Mouse (Mus musculus) lung, embryonic 14.5 days (tissue): Measurements from ENCODE around the gene Scmh1. TPM values are rescaled to one million over a fixed set of nuclear protein-coding genes. Genes with fewer than 3 reads are reported as not detected.
A peak's percentile ranks its signal among the peaks of the same experiment; 100 is the strongest.

ENCODE experiments used
- ATAC-seq: fragments of 200-750 bp; cut with Nextera tagmentation; 2 replicates; pipeline ENCODE4 v1.8.0; 2017; ENCODE audit warnings: mild to moderate bottlenecking, moderate TSS enrichment, moderate library complexity; ENCODE audit not compliant: insufficient read depth
- DNase-seq: peaks from one replicate; pipeline ENCODE4 v3.0.0-alpha.2; 2015
- H3K27ac ChIP-seq: fragments of 300-500 bp; sonication (generic); 2 replicates; pipeline ENCODE4 v1.5.1; 2014; ENCODE audit warnings: low read depth, mild to moderate bottlenecking, moderate library complexity
- H3K27me3 ChIP-seq: fragments of 300-500 bp; sonication (generic); 2 replicates; pipeline ENCODE4 v1.6.1; 2014; ENCODE audit warnings: low read length, control low read depth; ENCODE audit not compliant: insufficient read depth
- H3K36me3 ChIP-seq: fragments of 300-500 bp; sonication (generic); 2 replicates; pipeline ENCODE4 v1.6.1; 2014; ENCODE audit warnings: control low read depth; ENCODE audit not compliant: insufficient read depth
- H3K4me1 ChIP-seq: fragments of 300-500 bp; sonication (generic); 2 replicates; pipeline ENCODE4 v1.6.1; 2014; ENCODE audit warnings: antibody characterized with exemption, control low read depth; ENCODE audit not compliant: insufficient read depth
- H3K4me2 ChIP-seq: fragments of 300-500 bp; sonication (generic); 2 replicates; pipeline ENCODE4 v1.6.1; 2014; ENCODE audit warnings: mild to moderate bottlenecking
- H3K4me3 ChIP-seq: fragments of 300-500 bp; sonication (generic); 2 replicates; pipeline ENCODE4 v1.5.1; 2014; ENCODE audit warnings: low read depth, low read length
- H3K9ac ChIP-seq: fragments of 300-500 bp; sonication (generic); 2 replicates; pipeline ENCODE4 v1.6.1; 2014
- H3K9me3 ChIP-seq: fragments of 300-500 bp; sonication (generic); 2 replicates; pipeline ENCODE4 v1.6.1; 2016; ENCODE audit warnings: low read depth, low read length, control low read depth
- CTCF ChIP-seq: IDR thresholded peaks from 2 replicates; pipeline ENCODE4 v1.5.1; 2016; ENCODE audit warnings: antibody characterized with exemption, low read depth
- WGBS: fragments of 180-500 bp; shearing (Covaris S2); extraction: QIAGEN DNeasy Blood & Tissue Kit; methylation state at CpG from one replicate; pipeline ENCODE4 v1.1.7; 2014; 5-methylcytosine and 5-hydroxymethylcytosine counted together
- polyA plus RNA-seq: library from polyadenylated mRNA; unstranded; fragments of >200 nt; fragmentation: Nextera tagmentation; extraction: Ambion mirVana; gene quantifications from 2 replicates; pipeline ENCODE4 v1.2.1, GENCODE M21; 2014

Scmh1 gene
- 43.0 and 48.5 TPM in 2 replicates for polyA plus RNA-seq

- no peak for TF ChIP-seq CTCF
Observed at GRCm38 (mm10) chr4:120405144-120405805, at the start of gene Scmh1. Gene Scmh1, plus strand, starts transcription at chr4:120405281.

DNA sequence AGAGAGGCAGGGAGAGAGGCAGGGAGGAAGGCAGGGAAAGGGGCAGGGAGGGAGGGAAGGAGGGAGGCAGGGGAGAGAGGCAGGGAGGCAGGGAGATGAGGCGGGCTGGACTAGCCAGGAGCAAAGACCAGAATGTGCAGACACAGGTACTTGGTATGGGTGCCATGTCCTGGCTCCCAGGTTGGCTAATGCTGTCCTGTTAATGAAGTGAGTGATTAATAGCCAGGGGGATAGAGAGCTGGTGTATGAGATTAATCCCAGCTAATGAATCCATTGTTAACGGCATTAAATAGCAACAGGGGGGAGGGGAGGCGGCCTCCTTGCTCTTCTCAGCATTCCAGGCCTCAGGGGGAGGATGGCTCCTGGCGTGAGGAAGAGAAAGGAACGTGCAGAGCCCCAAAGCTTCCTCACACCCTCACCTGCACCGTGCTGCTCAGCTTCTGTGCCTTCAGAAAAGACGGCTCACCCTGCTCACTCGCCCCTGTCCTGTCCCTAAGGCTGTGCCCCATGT, 45.0 kb upstream of the Scmh1 start:
- no peak overlapping the region for H3K4me3 ChIP-seq
- H3K27ac ChIP-seq, result no peak overlapping the region
- H3K27me3 ChIP-seq, result no peaks in the 10 kb centered on the region; the same call in 1 of the 2 replicates
- no peak for ATAC-seq
- no peaks in the 10 kb centered on the region for H3K9me3 ChIP-seq
- no peaks in the 10 kb centered on the region for H3K36me3 ChIP-seq
- no peak for TF ChIP-seq CTCF
- H3K4me2 ChIP-seq, result no peak overlapping the region
- no peak overlapping the region for H3K9ac ChIP-seq
- 6% methylated on average over 8 of the region's 8 CpGs for WGBS
- no peaks in the 10 kb centered on the region for H3K4me1 ChIP-seq
- no peak for DNase-seq

More at GRCm38 (mm10) chr4:120405144-120405805, at the start of gene Scmh1:
- peak within 1 kb of the TSS; percentile 97 for H3K9ac ChIP-seq
- H3K27ac ChIP-seq, result peak within 1 kb of the TSS; percentile 97
- no peaks in the 10 kb centered on the region for H3K9me3 ChIP-seq
- ATAC-seq (peak; percentile 85), DNase-seq (peak; percentile 90)
- WGBS, result under 1% methylated on average over 72 of the region's 102 CpGs
- no peaks in the 10 kb centered on the region for H3K27me3 ChIP-seq
- H3K4me2 ChIP-seq, result peak within 1 kb of the TSS; percentile 71
- 0 out of 2 replicates have a peak, but pooled peaks cover 9% of the 10 kb centered on the region for H3K4me1 ChIP-seq
- peak within 1 kb of the TSS; percentile 92 for H3K4me3 ChIP-seq
- H3K36me3 ChIP-seq, result no peaks in the 10 kb centered on the region

DNA sequence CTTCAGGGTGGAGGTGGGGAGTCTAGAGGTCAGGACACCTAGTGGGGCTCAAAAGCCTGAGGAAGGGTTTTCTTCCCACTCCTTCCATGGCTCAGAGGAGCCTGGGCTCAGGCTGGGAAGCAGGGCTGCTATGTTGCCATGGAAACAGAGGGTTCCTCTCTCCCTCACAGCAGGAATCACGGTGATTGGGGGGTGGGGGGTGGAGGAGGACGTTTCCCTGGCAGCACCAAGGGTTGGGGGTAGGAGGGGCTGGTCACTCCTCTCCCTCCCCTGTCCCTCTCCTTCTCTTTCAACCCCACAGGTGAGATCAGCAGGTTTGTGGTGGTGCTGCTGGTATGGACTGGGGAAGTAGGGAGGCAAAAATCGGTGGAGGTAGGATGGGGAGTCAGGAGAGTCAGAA, 40.4 kb upstream of the Scmh1 start:
- no peak overlapping the region for H3K4me2 ChIP-seq
- H3K27ac ChIP-seq, result no peak overlapping the region
- H3K9ac ChIP-seq, result no peak overlapping the region
- no peaks in the 10 kb centered on the region; the same call in 1 of the 2 replicates for H3K27me3 ChIP-seq
- no peak for TF ChIP-seq CTCF
- H3K36me3 ChIP-seq, result no peaks in the 10 kb centered on the region
- 0% methylated on average over 3 of the region's 3 CpGs for WGBS
- no peaks in the 10 kb centered on the region for H3K9me3 ChIP-seq
- no peak for ATAC-seq
- H3K4me3 ChIP-seq, result no peak overlapping the region
- no peaks in the 10 kb centered on the region for H3K4me1 ChIP-seq
- no peak for DNase-seq

DNA sequence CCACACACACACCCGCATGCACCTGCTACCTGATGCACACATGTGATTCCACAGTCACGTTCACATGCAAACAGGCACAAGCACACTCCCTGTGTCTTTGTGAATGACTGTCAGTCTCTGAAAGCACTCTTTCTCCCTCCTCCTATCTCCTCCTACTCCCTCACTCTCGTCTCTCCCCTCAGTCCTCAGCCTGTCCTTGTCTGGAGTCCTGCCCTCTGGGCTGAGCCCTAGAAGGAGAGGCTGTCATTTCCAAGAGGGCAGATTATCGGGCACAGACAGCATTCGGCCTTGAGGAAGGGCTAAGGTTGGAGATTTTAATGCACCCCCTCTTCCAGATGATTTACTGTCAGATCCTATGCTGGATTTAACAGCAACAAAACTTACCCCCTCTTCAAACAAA, 39.6 kb upstream of the Scmh1 start:
- Histone ChIP-seq H3K27ac (no peak overlapping the region), H3K4me3 (no peak overlapping the region), H3K9ac (no peak overlapping the region), H3K27me3 (no peaks in the 10 kb centered on the region), H3K4me2 (no peak overlapping the region), H3K4me1 (no peaks in the 10 kb centered on the region), H3K9me3 (no peaks in the 10 kb centered on the region), H3K36me3 (no peaks in the 10 kb centered on the region)
- DNase-seq, result no peak
- 25% methylated on average over 5 of the region's 5 CpGs for WGBS
- ATAC-seq, result no peak
- TF ChIP-seq CTCF, result no peak

- 61% methylated on average over 2 of the region's 2 CpGs for WGBS
- ATAC-seq (no peak), DNase-seq (no peak)
- TF ChIP-seq CTCF, result no peak
- no peaks in the 10 kb centered on the region for H3K4me1 ChIP-seq
- H3K36me3 ChIP-seq, result no peaks in the 10 kb centered on the region
- H3K9ac ChIP-seq, result no peak overlapping the region
- H3K4me3 ChIP-seq, result no peak overlapping the region
- no peaks in the 10 kb centered on the region for H3K27me3 ChIP-seq
- no peaks in the 10 kb centered on the region for H3K9me3 ChIP-seq
- H3K27ac ChIP-seq, result no peak overlapping the region
- H3K4me2 ChIP-seq, result no peak overlapping the region
Observed at GRCm38 (mm10) chr4:120368031-120368430, 37.0 kb upstream of the Scmh1 start.

GRCm38 (mm10) chr4:120368663-120369062, 36.4 kb upstream of the Scmh1 start:
- ATAC-seq (peak; percentile 40; the same call in 1 of the 2 replicates), DNase-seq (peak; percentile 84)
- no peaks in the 10 kb centered on the region for H3K27me3 ChIP-seq
- no peaks in the 10 kb centered on the region for H3K36me3 ChIP-seq
- H3K27ac ChIP-seq, result no peak overlapping the region
- WGBS, result 11% methylated on average over 4 of the region's 4 CpGs
- no peak overlapping the region for H3K9ac ChIP-seq
- no peaks in the 10 kb centered on the region for H3K9me3 ChIP-seq
- peak; percentile 86 for TF ChIP-seq CTCF
- no peak overlapping the region for H3K4me2 ChIP-seq
- no peaks in the 10 kb centered on the region for H3K4me1 ChIP-seq
- H3K4me3 ChIP-seq, result no peak overlapping the region

DNA sequence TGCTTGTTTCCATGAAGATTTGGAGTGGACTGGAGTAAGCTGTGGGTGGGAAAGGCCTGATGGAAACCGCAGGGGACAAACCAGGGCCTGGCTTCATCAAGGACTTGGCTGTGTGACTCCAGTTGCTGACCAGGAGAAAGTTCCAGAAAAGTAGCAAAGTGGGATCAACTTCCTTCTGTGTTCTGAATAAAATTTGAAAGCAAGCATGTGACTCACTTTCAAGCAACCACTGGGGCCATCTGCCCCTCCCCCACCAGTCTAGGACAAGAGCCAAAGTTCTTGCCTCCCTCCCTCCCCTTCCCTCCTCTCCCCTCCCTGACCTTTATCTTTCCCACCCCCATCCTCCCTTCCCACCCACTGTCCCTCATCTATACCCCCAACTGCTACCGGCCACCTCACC, 35.9 kb upstream of the Scmh1 start:
- Histone ChIP-seq H3K4me1 (no peaks in the 10 kb centered on the region), H3K9me3 (no peaks in the 10 kb centered on the region), H3K36me3 (no peaks in the 10 kb centered on the region), H3K27ac (no peak overlapping the region), H3K9ac (no peak overlapping the region), H3K4me2 (no peak overlapping the region), H3K4me3 (no peak overlapping the region), H3K27me3 (no peaks in the 10 kb centered on the region)
- no peak for TF ChIP-seq CTCF
- DNase-seq (peak; percentile 58), ATAC-seq (no peak)
- WGBS, result 27% methylated on average over 2 of the region's 2 CpGs
